Mouse (Mus musculus) intestine, embryonic 14.5 days (tissue): Measurements from ENCODE around the gene Rasal1. TPM values are rescaled to one million over a fixed set of nuclear protein-coding genes. Genes with fewer than 3 reads are reported as not detected.

Experiments
- ATAC-seq: fragments of 200-750 bp; cut with Nextera tagmentation; replicated peaks from 2 replicates; pipeline ENCODE4 v1.8.0; 2017; ENCODE audit warnings: low read depth, moderate number of reproducible peaks, moderate TSS enrichment, moderate library complexity; ENCODE audit not compliant: low FRiP score, low TSS enrichment
- DNase-seq: peaks from one replicate; pipeline ENCODE4 v3.0.0-alpha.2; 2018; ENCODE audit warnings: low spot score
- H3K27ac ChIP-seq: fragments of 300-500 bp; sonication (generic); 2 replicates; pipeline ENCODE4 v1.5.1; 2014; ENCODE audit warnings: low read depth, mild to moderate bottlenecking, control low read depth
- H3K27me3 ChIP-seq: fragments of 300-500 bp; sonication (generic); replicated peaks from 2 replicates; pipeline ENCODE4 v1.6.1; 2014; ENCODE audit warnings: low read length, control low read depth; ENCODE audit not compliant: control insufficient read depth, insufficient read depth
- H3K36me3 ChIP-seq: fragments of 300-500 bp; sonication (generic); 2 replicates; pipeline ENCODE4 v1.6.1; 2014; ENCODE audit warnings: low read length, control low read depth; ENCODE audit not compliant: control insufficient read depth, insufficient read depth
- H3K4me1 ChIP-seq: fragments of 300-500 bp; sonication (generic); replicated peaks from 2 replicates; pipeline ENCODE4 v1.6.1; 2014; ENCODE audit warnings: low read length, control low read depth, mixed read lengths; ENCODE audit not compliant: control insufficient read depth, insufficient read depth
- H3K4me2 ChIP-seq: fragments of 300-500 bp; sonication (generic); 2 replicates; pipeline ENCODE4 v1.6.1; 2014; ENCODE audit warnings: low read length
- H3K4me3 ChIP-seq: fragments of 300-500 bp; sonication (generic); 2 replicates; pipeline ENCODE4 v1.5.1; 2014; ENCODE audit warnings: low read depth, low read length, control low read depth, mixed read lengths
- H3K9ac ChIP-seq: fragments of 300-500 bp; sonication (generic); 2 replicates; pipeline ENCODE4 v1.6.1; 2014; ENCODE audit warnings: mild to moderate bottlenecking, low read length
- H3K9me3 ChIP-seq: fragments of 300-500 bp; sonication (generic); 2 replicates; pipeline ENCODE4 v1.6.1; 2016; ENCODE audit warnings: low read length, control low read depth; ENCODE audit not compliant: control insufficient read depth
- WGBS: fragments of 180-500 bp; shearing (Covaris S2); extraction: QIAGEN DNeasy Blood & Tissue Kit; methylation state at CpG from one replicate; pipeline ENCODE4 v1.1.7; 2014; 5-methylcytosine and 5-hydroxymethylcytosine counted together
- polyA plus RNA-seq: library from polyadenylated mRNA; unstranded; fragments of >200 nt; fragmentation: Nextera tagmentation; extraction: Ambion mirVana; gene quantifications from 2 replicates; pipeline ENCODE4 v1.2.1, GENCODE M21; 2014

The Rasal1 gene
- polyA plus RNA-seq, 1 experiment from 2014 or later = 0.50 TPM

DNA sequence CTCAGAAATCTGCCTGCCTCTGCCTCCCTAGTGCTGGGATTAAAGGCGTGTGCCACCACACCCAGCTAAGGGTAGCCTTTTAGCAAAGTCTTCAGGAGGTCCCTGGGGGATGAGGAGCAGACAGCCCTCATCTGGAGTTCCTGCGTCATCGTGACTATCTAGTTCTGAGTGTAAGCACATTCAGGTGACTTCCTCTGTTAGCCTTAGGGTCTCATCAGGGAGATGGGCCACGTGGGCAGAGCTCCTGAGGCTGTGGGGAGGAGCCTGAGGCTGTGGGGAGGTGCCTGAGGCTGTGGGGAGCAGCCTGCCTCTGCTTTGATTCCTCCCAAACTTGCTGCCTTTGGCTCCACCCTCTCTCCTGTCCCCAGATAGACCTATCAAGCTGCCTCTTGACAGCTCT lies 48.3 kb downstream of the Rasal1 start:
- no peak overlapping the region for H3K9ac ChIP-seq
- no peak overlapping the region for H3K27ac ChIP-seq
- H3K4me3 ChIP-seq = no peak overlapping the region
- H3K4me2 ChIP-seq = no peak overlapping the region
- H3K36me3 ChIP-seq = no peaks in the 10 kb centered on the region
- ATAC-seq = no peak
- 63% methylated on average over 4 of the region's 4 CpGs for WGBS
- peaks cover 57% of the 10 kb centered on the region for H3K27me3 ChIP-seq
- H3K4me1 ChIP-seq = 0 out of 2 replicates have a peak, but pooled peaks cover 4% of the 10 kb centered on the region
- no peaks in the 10 kb centered on the region for H3K9me3 ChIP-seq
- DNase-seq = no peak

DNA sequence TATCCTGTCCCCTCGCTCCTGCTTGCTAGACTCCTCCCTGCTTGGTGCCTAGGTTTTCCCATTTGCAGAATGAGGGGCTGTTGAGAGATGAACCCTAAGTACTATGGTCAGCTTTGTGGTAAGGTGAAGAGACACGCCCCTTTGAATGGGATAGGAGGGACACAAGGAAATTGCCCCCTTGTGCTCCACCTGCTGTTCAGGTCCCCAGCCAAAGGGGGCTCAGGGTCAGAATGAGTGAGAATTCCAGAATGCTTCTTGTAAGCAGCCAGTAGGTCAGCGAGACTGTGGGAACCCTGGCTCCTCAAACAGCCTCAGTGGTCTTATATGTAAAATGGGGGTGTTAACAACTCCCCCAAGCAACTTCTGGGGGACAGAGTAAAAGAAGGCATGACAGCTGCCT lies 49.6 kb downstream of the Rasal1 start:
- no peaks in the 10 kb centered on the region for H3K9me3 ChIP-seq
- H3K9ac ChIP-seq = no peak overlapping the region
- H3K27me3 ChIP-seq = peaks cover 44% of the 10 kb centered on the region
- H3K27ac ChIP-seq = no peak overlapping the region
- no peak overlapping the region for H3K4me2 ChIP-seq
- WGBS = 50% methylated on average over 3 of the region's 3 CpGs
- H3K36me3 ChIP-seq = no peaks in the 10 kb centered on the region
- DNase-seq (no peak), ATAC-seq (no peak)
- 0 out of 2 replicates have a peak, but pooled peaks cover 4% of the 10 kb centered on the region for H3K4me1 ChIP-seq
- no peak overlapping the region for H3K4me3 ChIP-seq

- no peak overlapping the region for H3K4me3 ChIP-seq
These were observed 50.3 kb downstream of the Rasal1 start for GRCm38 (mm10) chr5:120698801-120699391.

GRCm38 (mm10) chr5:120700996-120701790 lies 52.6 kb downstream of the Rasal1 start:
- no peaks in the 10 kb centered on the region for H3K9me3 ChIP-seq
- no peaks in the 10 kb centered on the region for H3K4me1 ChIP-seq
- no peaks in the 10 kb centered on the region for H3K36me3 ChIP-seq
- 62% methylated on average over 11 of the region's 11 CpGs for WGBS
- DNase-seq (no peak), ATAC-seq (no peak)
- no peak overlapping the region for H3K27ac ChIP-seq
- H3K9ac ChIP-seq = no peak overlapping the region
- peaks cover 14% of the 10 kb centered on the region for H3K27me3 ChIP-seq
- no peak overlapping the region for H3K4me2 ChIP-seq
- H3K4me3 ChIP-seq = no peak overlapping the region

More at GRCm38 (mm10) chr5:120698801-120699391, 50.3 kb downstream of the Rasal1 start:
- Histone ChIP-seq H3K4me2 (no peak overlapping the region), H3K4me1 (0 out of 2 replicates have a peak, but pooled peaks cover 4% of the 10 kb centered on the region), H3K27me3 (peaks cover 37% of the 10 kb centered on the region), H3K36me3 (no peaks in the 10 kb centered on the region), H3K27ac (no peak overlapping the region), H3K9ac (no peak overlapping the region), H3K9me3 (no peaks in the 10 kb centered on the region)
- no peak for DNase-seq
- ATAC-seq = no peak
- WGBS = 53% methylated on average over 16 of the region's 16 CpGs

GRCm38 (mm10) chr5:120702421-120702820 lies 53.8 kb downstream of the Rasal1 start:
- no peak overlapping the region for H3K27ac ChIP-seq
- no peak overlapping the region for H3K4me2 ChIP-seq
- no peak for ATAC-seq
- no peak overlapping the region for H3K9ac ChIP-seq
- WGBS = 84% methylated on average over 4 of the region's 4 CpGs
- peaks cover 4% of the 10 kb centered on the region; the same call in 1 of the 2 replicates for H3K4me1 ChIP-seq
- H3K27me3 ChIP-seq = 0 out of 2 replicates have a peak, but pooled peaks cover 4% of the 10 kb centered on the region
- H3K4me3 ChIP-seq = no peak overlapping the region
- DNase-seq = no peak
- no peaks in the 10 kb centered on the region for H3K9me3 ChIP-seq
- no peaks in the 10 kb centered on the region for H3K36me3 ChIP-seq

DNA sequence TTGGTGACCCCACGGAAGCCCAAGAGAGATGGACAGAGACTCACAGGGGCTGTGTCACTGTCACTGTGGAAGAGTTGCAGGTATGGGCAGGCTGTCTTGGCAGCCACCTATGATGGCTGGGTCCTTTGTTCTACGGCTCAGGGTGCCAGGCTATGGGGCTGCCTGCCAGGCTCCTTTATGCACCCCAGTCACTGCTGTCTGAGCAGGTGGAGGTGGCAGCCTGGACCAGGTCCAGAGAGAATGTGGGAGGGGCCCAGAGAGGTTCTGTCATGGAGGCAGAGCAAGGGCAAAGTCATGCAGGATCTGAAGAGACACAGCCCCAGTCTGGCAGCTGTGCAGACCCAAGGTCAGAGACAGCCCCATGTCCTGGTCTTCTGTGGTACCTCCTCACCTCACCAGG lies 54.4 kb downstream of the Rasal1 start:
- H3K9me3 ChIP-seq = no peaks in the 10 kb centered on the region
- H3K36me3 ChIP-seq = no peaks in the 10 kb centered on the region
- no peak overlapping the region for H3K27ac ChIP-seq
- H3K9ac ChIP-seq = no peak overlapping the region
- no peak overlapping the region for H3K4me2 ChIP-seq
- no peak overlapping the region for H3K4me3 ChIP-seq
- 89% methylated on average over 2 of the region's 2 CpGs for WGBS
- no peaks in the 10 kb centered on the region for H3K27me3 ChIP-seq
- peaks cover 4% of the 10 kb centered on the region; the same call in 1 of the 2 replicates for H3K4me1 ChIP-seq
- no peak for ATAC-seq
- DNase-seq = no peak

- Histone ChIP-seq H3K36me3 (no peaks in the 10 kb centered on the region), H3K4me2 (no peak overlapping the region), H3K27me3 (no peaks in the 10 kb centered on the region; the same call in 1 of the 2 replicates), H3K9ac (no peak overlapping the region), H3K4me3 (no peak overlapping the region), H3K4me1 (peaks cover 4% of the 10 kb centered on the region; the same call in 1 of the 2 replicates), H3K27ac (no peak overlapping the region), H3K9me3 (no peaks in the 10 kb centered on the region)
- ATAC-seq = no peak
- no peak for DNase-seq
- WGBS = 81% methylated on average over 3 of the region's 3 CpGs
These were observed 55.0 kb downstream of the Rasal1 start for GRCm38 (mm10) chr5:120703660-120704059.

- Histone ChIP-seq H3K9me3 (no peaks in the 10 kb centered on the region), H3K4me2 (no peak overlapping the region), H3K27ac (no peak overlapping the region), H3K36me3 (no peaks in the 10 kb centered on the region), H3K4me1 (peaks cover 4% of the 10 kb centered on the region; the same call in 1 of the 2 replicates), H3K9ac (no peak overlapping the region), H3K4me3 (no peak overlapping the region), H3K27me3 (peaks cover 2% of the 10 kb centered on the region)
- WGBS = 48% methylated on average over 6 of the region's 6 CpGs
- DNase-seq (no peak), ATAC-seq (no peak)
These were observed 55.8 kb downstream of the Rasal1 start for GRCm38 (mm10) chr5:120704421-120704820.
